Mouse (Mus musculus) neural tube, embryonic 15.5 days (tissue): ENCODE measurements at regions not wholly inside any gene's neighbourhood (a gene's known extent, or its start where the extent isn't known, plus 50 kb on each side); places are given as distances from the start of the nearest gene placed in this dataset.
A peak's percentile ranks its signal among the peaks of the same experiment; 100 is the strongest.

Source experiments
- ATAC-seq: fragments of 200-750 bp; cut with Nextera tagmentation; 2 replicates; pipeline ENCODE4 v1.8.0; 2017; ENCODE audit warnings: mild to moderate bottlenecking, moderate TSS enrichment, moderate library complexity; ENCODE audit not compliant: low FRiP score
- H3K27ac ChIP-seq: fragments of 300-500 bp; sonication (generic); replicated peaks from 2 replicates; pipeline ENCODE4 v1.5.1; 2015; ENCODE audit warnings: mild to moderate bottlenecking, inconsistent platforms
- H3K27me3 ChIP-seq: fragments of 300-500 bp; sonication (generic); replicated peaks from 2 replicates; pipeline ENCODE4 v1.6.1; 2015; ENCODE audit warnings: inconsistent platforms
- H3K36me3 ChIP-seq: fragments of 300-500 bp; sonication (generic); 2 replicates; pipeline ENCODE4 v1.6.1; 2015; ENCODE audit warnings: inconsistent platforms
- H3K4me1 ChIP-seq: fragments of 300-500 bp; sonication (generic); 2 replicates; pipeline ENCODE4 v1.6.1; 2015; ENCODE audit warnings: inconsistent platforms
- H3K4me2 ChIP-seq: fragments of 300-500 bp; sonication (generic); 2 replicates; pipeline ENCODE4 v1.6.1; 2015; ENCODE audit warnings: inconsistent platforms, mild to moderate bottlenecking, moderate library complexity
- H3K4me3 ChIP-seq: fragments of 300-500 bp; sonication (generic); replicated peaks from 2 replicates; pipeline ENCODE4 v1.5.1; 2015; ENCODE audit warnings: mild to moderate bottlenecking, inconsistent platforms
- H3K9ac ChIP-seq: fragments of 300-500 bp; sonication (generic); replicated peaks from 2 replicates; pipeline ENCODE4 v1.6.1; 2015; ENCODE audit warnings: mild to moderate bottlenecking, inconsistent platforms
- H3K9me3 ChIP-seq: fragments of 300-500 bp; sonication (generic); replicated peaks from 2 replicates; pipeline ENCODE4 v1.6.1; 2016; ENCODE audit warnings: inconsistent platforms
- WGBS: fragments of 180-500 bp; shearing (Covaris S2); methylation state at CpG from one replicate; pipeline ENCODE4 v1.1.7; 2015; ENCODE audit warnings: mixed read lengths; 5-methylcytosine and 5-hydroxymethylcytosine counted together

- no peak overlapping the region for H3K4me2 ChIP-seq
- H3K9me3 ChIP-seq: no peaks in the 10 kb centered on the region
- no peaks in the 10 kb centered on the region for H3K27me3 ChIP-seq
- no peak overlapping the region for H3K4me3 ChIP-seq
- WGBS: 90% methylated on average over 11 of the region's 11 CpGs
- no peak overlapping the region for H3K9ac ChIP-seq
- no peaks in the 10 kb centered on the region for H3K36me3 ChIP-seq
- H3K27ac ChIP-seq: no peak overlapping the region
- 0 out of 2 replicates have a peak, but pooled peaks cover 8% of the 10 kb centered on the region for H3K4me1 ChIP-seq
- no peak for ATAC-seq
These were observed 98.4 kb upstream of the Mb21d2 start for GRCm38 (mm10) chr16:29027856-29028255.

DNA sequence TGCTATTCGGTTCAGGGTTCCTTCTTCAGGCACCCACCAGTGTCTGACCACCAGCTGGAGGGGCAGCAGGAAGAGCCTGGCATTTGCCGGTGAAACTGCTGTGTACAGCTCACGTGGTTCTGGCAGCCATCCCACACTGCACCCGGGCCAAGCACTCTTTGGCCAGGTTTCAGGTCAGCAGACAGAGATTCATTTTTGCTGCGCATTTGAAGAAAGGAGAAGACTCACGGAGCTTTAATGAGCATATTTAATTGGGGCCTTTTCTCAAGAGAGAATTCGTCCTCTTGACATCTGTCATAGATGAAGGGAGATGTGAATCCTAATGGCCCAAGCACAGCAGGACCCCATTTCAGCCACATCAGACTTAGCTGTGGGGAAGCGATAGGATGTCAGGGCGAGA lies 71.8 kb upstream of the Mb21d2 start:
- no peaks in the 10 kb centered on the region for H3K9me3 ChIP-seq
- H3K9ac ChIP-seq: no peak overlapping the region
- H3K27me3 ChIP-seq: no peaks in the 10 kb centered on the region
- H3K27ac ChIP-seq: no peak overlapping the region
- peaks cover 9% of the 10 kb centered on the region; the same call in 1 of the 2 replicates for H3K4me1 ChIP-seq
- ATAC-seq: peak; percentile 65; the same call in 1 of the 2 replicates
- H3K4me2 ChIP-seq: no peak overlapping the region
- H3K36me3 ChIP-seq: no peaks in the 10 kb centered on the region
- no peak overlapping the region for H3K4me3 ChIP-seq
- 54% methylated on average over 9 of the region's 9 CpGs for WGBS

DNA sequence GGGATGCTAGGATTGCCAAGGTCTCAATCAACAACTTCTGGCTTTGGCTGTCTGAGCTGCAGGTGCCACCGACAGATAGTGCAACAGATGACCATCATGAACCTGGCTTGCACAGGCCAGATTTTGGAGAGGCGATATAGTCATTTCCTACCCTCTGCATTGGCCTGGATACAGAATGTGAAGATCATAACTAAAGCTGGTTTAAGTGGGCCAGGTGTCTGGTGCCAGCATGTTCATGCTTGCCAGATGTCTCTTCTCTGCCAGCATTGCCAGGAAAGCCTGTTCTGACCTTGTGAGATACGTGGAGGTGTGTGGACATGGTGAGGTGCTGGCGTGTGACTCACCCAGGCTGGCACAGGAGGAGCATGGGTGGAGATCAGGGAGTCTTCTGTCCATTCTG lies 70.2 kb upstream of the Mb21d2 start:
- 92% methylated on average over 4 of the region's 4 CpGs for WGBS
- Histone ChIP-seq H3K36me3 (no peaks in the 10 kb centered on the region), H3K9me3 (no peaks in the 10 kb centered on the region), H3K4me3 (no peak overlapping the region), H3K4me2 (no peak overlapping the region), H3K27ac (no peak overlapping the region), H3K27me3 (no peaks in the 10 kb centered on the region), H3K4me1 (peaks cover 9% of the 10 kb centered on the region; the same call in 1 of the 2 replicates), H3K9ac (no peak overlapping the region)
- ATAC-seq: no peak

GRCm38 (mm10) chr16:28996629-28997028 lies 67.2 kb upstream of the Mb21d2 start:
- no peak overlapping the region for H3K4me3 ChIP-seq

DNA sequence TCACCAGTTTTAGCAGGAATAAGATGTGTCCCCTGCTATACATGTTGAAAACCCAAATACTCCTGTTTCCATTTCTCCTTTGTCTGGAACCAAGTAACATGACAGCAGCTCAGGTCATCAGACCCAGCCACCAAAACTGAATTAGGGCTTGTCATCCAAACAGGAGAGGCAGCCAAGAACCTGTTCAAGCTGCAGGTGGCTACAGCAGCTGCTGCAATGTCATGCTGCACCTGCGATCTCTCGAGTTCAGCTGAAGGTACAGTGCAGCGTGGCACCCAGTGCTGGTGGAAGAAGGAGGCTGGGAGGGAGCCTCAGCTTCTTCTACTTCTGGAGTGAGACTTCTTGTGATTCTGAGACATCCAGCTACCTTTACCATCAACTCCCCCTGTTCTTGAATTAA lies 61.2 kb upstream of the Mb21d2 start:
- Histone ChIP-seq H3K27me3 (no peaks in the 10 kb centered on the region), H3K36me3 (no peaks in the 10 kb centered on the region), H3K27ac (no peak overlapping the region), H3K4me3 (no peak overlapping the region), H3K4me1 (no peaks in the 10 kb centered on the region), H3K9ac (no peak overlapping the region), H3K4me2 (no peak overlapping the region), H3K9me3 (0 out of 2 replicates have a peak, but pooled peaks cover 2% of the 10 kb centered on the region)
- ATAC-seq: no peak
- 91% methylated on average over 3 of the region's 3 CpGs for whole genome bisulfite sequencing

More at GRCm38 (mm10) chr16:28996629-28997028, 67.2 kb upstream of the Mb21d2 start:
- no peak overlapping the region for H3K27ac ChIP-seq
- H3K9ac ChIP-seq: no peak overlapping the region
- ATAC-seq: no peak
- no peak overlapping the region for H3K4me2 ChIP-seq
- H3K36me3 ChIP-seq: no peaks in the 10 kb centered on the region
- H3K27me3 ChIP-seq: no peaks in the 10 kb centered on the region
- WGBS: 94% methylated on average over 3 of the region's 3 CpGs
- H3K9me3 ChIP-seq: 0 out of 2 replicates have a peak, but pooled peaks cover 2% of the 10 kb centered on the region
- H3K4me1 ChIP-seq: peaks cover 9% of the 10 kb centered on the region; the same call in 1 of the 2 replicates

DNA sequence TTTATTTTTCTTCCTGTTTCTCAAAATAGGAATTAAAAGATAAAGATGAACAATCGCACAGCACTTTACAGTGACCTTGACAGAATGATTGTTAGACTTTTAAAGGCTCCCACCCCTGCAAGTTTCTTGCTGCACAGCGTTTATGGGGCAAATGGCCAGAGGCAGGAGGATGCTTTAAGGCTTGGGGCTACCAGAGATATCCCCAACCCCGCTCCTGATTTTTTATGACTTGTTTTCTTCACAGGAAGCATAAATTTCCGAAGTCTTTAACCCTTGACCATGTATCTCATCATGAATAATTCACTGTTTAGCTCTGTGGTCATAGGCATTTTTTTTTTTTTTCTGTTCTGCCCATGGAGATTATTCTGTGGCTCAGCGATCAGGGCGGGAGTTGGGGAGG lies 55.5 kb upstream of the Mb21d2 start:
- Histone ChIP-seq H3K9me3 (no peaks in the 10 kb centered on the region), H3K9ac (no peak overlapping the region), H3K36me3 (no peaks in the 10 kb centered on the region), H3K4me1 (0 out of 2 replicates have a peak, but pooled peaks cover 3% of the 10 kb centered on the region), H3K27ac (no peak overlapping the region), H3K27me3 (no peaks in the 10 kb centered on the region), H3K4me2 (no peak overlapping the region), H3K4me3 (no peak overlapping the region)
- WGBS: 37% methylated on average over 6 of the region's 6 CpGs
- no peak for ATAC-seq

DNA sequence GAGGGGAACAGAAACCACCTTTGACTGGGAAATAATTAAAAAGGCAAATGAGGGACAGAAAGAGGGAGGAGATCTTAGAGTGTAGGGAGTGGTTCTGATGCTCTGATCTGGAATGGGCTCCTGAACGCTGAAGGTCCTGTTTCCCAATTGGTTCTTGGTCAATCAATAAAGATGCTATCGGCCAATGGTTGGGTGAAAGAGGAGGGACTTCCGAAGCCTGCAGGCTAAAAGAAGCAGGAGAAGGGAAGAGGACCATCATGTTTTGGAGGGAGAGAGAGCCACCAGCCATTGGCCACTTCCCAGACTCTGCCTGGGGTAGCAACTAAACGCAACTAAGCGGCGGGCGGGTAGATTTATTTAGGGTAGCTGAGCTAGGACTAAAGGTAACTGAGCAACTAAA lies 53.4 kb upstream of the Mb21d2 start:
- H3K9me3 ChIP-seq: 0 out of 2 replicates have a peak, but pooled peaks cover 1% of the 10 kb centered on the region
- 0 out of 2 replicates have a peak, but pooled peaks cover 3% of the 10 kb centered on the region for H3K4me1 ChIP-seq
- no peak overlapping the region for H3K27ac ChIP-seq
- no peak overlapping the region for H3K4me2 ChIP-seq
- H3K9ac ChIP-seq: no peak overlapping the region
- no peaks in the 10 kb centered on the region for H3K27me3 ChIP-seq
- WGBS: 79% methylated on average over 7 of the region's 7 CpGs
- no peak for ATAC-seq
- no peaks in the 10 kb centered on the region for H3K36me3 ChIP-seq
- no peak overlapping the region for H3K4me3 ChIP-seq
